Mouse (Mus musculus): ENCODE measurements around the gene Ampd2. TPM values are rescaled to one million over a fixed set of nuclear protein-coding genes. Genes with fewer than 3 reads are reported as not detected.

Gene Ampd2
- polyA plus RNA-seq, 1 experiment from 2014 or later, result 41.6 TPM

DNA sequence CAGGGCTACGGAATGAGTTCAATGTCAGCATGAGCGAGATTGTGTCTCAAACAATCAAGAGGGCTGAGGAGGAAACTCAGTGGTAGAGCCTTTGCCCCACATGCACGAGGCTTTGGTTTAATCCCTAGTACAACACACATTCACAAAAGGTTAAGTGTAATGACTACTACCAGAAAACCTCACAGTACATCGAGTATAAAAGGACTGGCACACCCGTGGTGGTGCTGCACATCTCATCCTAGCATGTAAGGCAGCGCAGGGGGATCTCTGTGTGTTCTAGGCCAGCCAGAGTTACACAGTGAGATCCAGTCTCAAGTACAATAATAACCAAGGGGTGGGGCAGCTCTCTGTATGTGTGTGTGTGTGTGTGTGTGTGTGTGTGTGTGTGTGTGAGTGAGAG is 31.0 kb upstream of the Ampd2 start:
- no peak overlapping the region for H3K4me3 ChIP-seq
- WGBS, result 90% methylated on average over 6 of the region's 6 CpGs

GRCm38 (mm10) chr3:108113591-108114289 is 27.3 kb upstream of the Ampd2 start:
- 87% methylated on average over 7 of the region's 7 CpGs for WGBS
- Histone ChIP-seq H3K27me3 (replicated peaks) (no peaks in the 10 kb centered on the region), H3K9me3 (replicated peaks) (no peaks in the 10 kb centered on the region), H3K9ac (no peak overlapping the region), H3K27ac (ENCODE audit: poor library complexity, severe bottlenecking) (no peak overlapping the region), H3K36me3 (peaks cover 69% of the 10 kb centered on the region), H3K4me3 (no peak overlapping the region), H3K4me2 (no peak overlapping the region), H3K4me1 (replicated peaks) (0 out of 2 replicates have a peak, but pooled peaks cover 5% of the 10 kb centered on the region)
- no peak for ATAC-seq (ENCODE audit: insufficient number of reproducible peaks, low FRiP score)

More for the DNA sequence above, 31.0 kb upstream of the Ampd2 start:
- no peak for ATAC-seq (ENCODE audit: insufficient number of reproducible peaks, low FRiP score)
- Histone ChIP-seq H3K9ac (no peak overlapping the region), H3K4me1 (replicated peaks) (peaks cover 7% of the 10 kb centered on the region), H3K9me3 (replicated peaks) (no peaks in the 10 kb centered on the region), H3K27me3 (replicated peaks) (no peaks in the 10 kb centered on the region), H3K4me2 (no peak overlapping the region), H3K27ac (ENCODE audit: poor library complexity, severe bottlenecking) (no peak overlapping the region), H3K36me3 (peaks cover 67% of the 10 kb centered on the region)

GRCm38 (mm10) chr3:108112666-108113065 is 26.2 kb upstream of the Ampd2 start:
- no peaks in the 10 kb centered on the region for H3K27me3 ChIP-seq (replicated peaks)
- ATAC-seq (ENCODE audit: insufficient number of reproducible peaks, low FRiP score), result no peak

DNA sequence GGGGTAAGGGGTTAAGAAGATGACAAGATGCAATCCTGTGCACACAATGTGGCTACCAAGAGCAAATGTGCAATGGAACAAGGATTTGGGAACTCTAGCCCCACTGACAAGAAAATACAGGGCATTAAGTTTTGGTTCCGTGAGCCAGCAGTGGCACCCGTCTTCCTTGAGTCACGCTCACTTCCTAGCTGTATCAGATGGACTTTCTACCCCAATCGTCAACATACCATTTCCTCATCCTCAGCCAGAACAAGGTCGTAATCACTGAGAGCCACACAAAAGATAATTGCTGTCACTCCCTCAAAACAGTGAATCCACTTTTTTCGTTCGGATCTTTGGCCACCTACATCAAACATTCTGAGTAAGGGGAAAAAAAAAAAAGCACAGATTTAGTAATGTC is 25.8 kb upstream of the Ampd2 start:
- H3K9me3 ChIP-seq (replicated peaks), result no peaks in the 10 kb centered on the region
- no peak overlapping the region for H3K4me2 ChIP-seq
- no peak overlapping the region for H3K27ac ChIP-seq (ENCODE audit: poor library complexity, severe bottlenecking)
- H3K4me1 ChIP-seq (replicated peaks), result 0 out of 2 replicates have a peak, but pooled peaks cover 5% of the 10 kb centered on the region
- no peak overlapping the region for H3K4me3 ChIP-seq
- no peak overlapping the region for H3K9ac ChIP-seq
- no peak for ATAC-seq (ENCODE audit: insufficient number of reproducible peaks, low FRiP score)
- no peaks in the 10 kb centered on the region for H3K27me3 ChIP-seq (replicated peaks)
- 67% methylated on average over 7 of the region's 7 CpGs for WGBS
- H3K36me3 ChIP-seq, result peaks cover 66% of the 10 kb centered on the region

More at GRCm38 (mm10) chr3:108112666-108113065, 26.2 kb upstream of the Ampd2 start:
- Histone ChIP-seq H3K4me3 (no peak overlapping the region), H3K36me3 (peaks cover 68% of the 10 kb centered on the region), H3K9ac (no peak overlapping the region), H3K4me2 (no peak overlapping the region), H3K27ac (ENCODE audit: poor library complexity, severe bottlenecking) (no peak overlapping the region), H3K9me3 (replicated peaks) (no peaks in the 10 kb centered on the region), H3K4me1 (replicated peaks) (0 out of 2 replicates have a peak, but pooled peaks cover 5% of the 10 kb centered on the region)
- 77% methylated on average over 4 of the region's 4 CpGs for WGBS

GRCm38 (mm10) chr3:108111320-108111719 is 24.9 kb upstream of the Ampd2 start:
- Histone ChIP-seq H3K9ac (no peak overlapping the region), H3K36me3 (peaks cover 62% of the 10 kb centered on the region), H3K4me1 (replicated peaks) (peaks cover 6% of the 10 kb centered on the region), H3K4me2 (no peak overlapping the region), H3K27ac (ENCODE audit: poor library complexity, severe bottlenecking) (no peak overlapping the region), H3K9me3 (replicated peaks) (no peaks in the 10 kb centered on the region), H3K27me3 (replicated peaks) (no peaks in the 10 kb centered on the region), H3K4me3 (no peak overlapping the region)
- WGBS, result 83% methylated on average over 5 of the region's 5 CpGs
- no peak for ATAC-seq (ENCODE audit: insufficient number of reproducible peaks, low FRiP score)

- H3K9ac ChIP-seq, result no peak overlapping the region
- H3K4me1 ChIP-seq (replicated peaks), result peaks cover 24% of the 10 kb centered on the region
- peak; percentile 86 for ATAC-seq (ENCODE audit: insufficient number of reproducible peaks, low FRiP score)
- no peak overlapping the region for H3K4me3 ChIP-seq
- peaks cover 24% of the 10 kb centered on the region for H3K36me3 ChIP-seq
- no peaks in the 10 kb centered on the region for H3K27me3 ChIP-seq (replicated peaks)
- WGBS, result 6% methylated on average over 3 of the region's 3 CpGs
- H3K27ac ChIP-seq (ENCODE audit: poor library complexity, severe bottlenecking), result peak overlapping the region; percentile 27
- no peak overlapping the region for H3K4me2 ChIP-seq
- H3K9me3 ChIP-seq (replicated peaks), result no peaks in the 10 kb centered on the region
Measured at GRCm38 (mm10) chr3:108105281-108105680, 18.8 kb upstream of the Ampd2 start.

GRCm38 (mm10) chr3:108102075-108102474 is 15.6 kb upstream of the Ampd2 start:
- no peak for ATAC-seq (ENCODE audit: insufficient number of reproducible peaks, low FRiP score)
- Histone ChIP-seq H3K9ac (no peak overlapping the region), H3K4me1 (replicated peaks) (peaks cover 24% of the 10 kb centered on the region), H3K9me3 (replicated peaks) (no peaks in the 10 kb centered on the region), H3K4me3 (no peak overlapping the region), H3K4me2 (no peak overlapping the region), H3K27ac (ENCODE audit: poor library complexity, severe bottlenecking) (no peak overlapping the region), H3K36me3 (no peaks in the 10 kb centered on the region), H3K27me3 (replicated peaks) (no peaks in the 10 kb centered on the region)
- 90% methylated on average over 6 of the region's 6 CpGs for WGBS

DNA sequence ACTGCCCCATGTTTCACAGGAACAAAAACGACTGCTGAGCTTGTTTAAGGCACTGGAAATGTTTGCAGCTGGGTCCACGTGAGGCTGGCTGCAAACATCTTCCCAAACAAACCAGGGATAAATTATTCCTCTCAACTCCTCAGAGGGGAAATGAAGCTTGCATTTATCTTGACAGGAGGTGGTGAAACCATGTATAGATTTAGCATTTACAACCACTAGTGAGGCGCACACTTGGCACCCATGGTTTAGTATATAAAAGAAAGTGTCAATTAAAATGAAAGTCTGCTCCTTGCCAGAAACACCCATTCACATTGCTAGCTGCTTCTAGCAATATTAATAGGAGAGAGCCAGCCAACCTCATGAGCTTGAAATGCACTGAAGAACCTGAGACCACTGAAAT is 15.1 kb upstream of the Ampd2 start:
- 52% methylated on average over 3 of the region's 3 CpGs for WGBS
- no peaks in the 10 kb centered on the region for H3K9me3 ChIP-seq (replicated peaks)
- H3K4me2 ChIP-seq, result no peak overlapping the region
- peaks cover 25% of the 10 kb centered on the region for H3K4me1 ChIP-seq (replicated peaks)
- H3K4me3 ChIP-seq, result no peak overlapping the region
- no peaks in the 10 kb centered on the region for H3K36me3 ChIP-seq
- H3K27ac ChIP-seq (ENCODE audit: poor library complexity, severe bottlenecking), result no peak overlapping the region
- no peak for ATAC-seq (ENCODE audit: insufficient number of reproducible peaks, low FRiP score)
- H3K9ac ChIP-seq, result peak overlapping the region; percentile 28; the same call in 1 of the 2 replicates
- H3K27me3 ChIP-seq (replicated peaks), result no peaks in the 10 kb centered on the region

DNA sequence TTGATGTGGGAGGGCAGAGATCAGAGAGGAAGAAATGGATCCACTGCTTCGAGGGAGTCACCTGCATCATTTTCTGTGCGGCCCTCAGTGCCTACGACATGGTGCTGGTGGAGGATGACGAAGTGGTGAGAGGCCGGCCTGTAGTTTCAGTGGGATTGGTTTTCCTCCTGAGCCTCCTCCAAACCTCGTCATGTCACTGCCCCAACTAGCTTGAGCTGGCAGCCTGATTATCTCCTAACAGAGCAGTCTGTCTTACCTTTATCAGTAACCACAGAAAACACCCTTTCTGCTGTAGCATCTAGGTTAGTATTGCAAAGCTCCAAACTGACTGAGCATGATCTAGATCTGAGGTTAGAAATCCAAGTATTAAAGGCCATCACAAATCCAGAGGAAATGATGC is 11.9 kb upstream of the Ampd2 start:
- Histone ChIP-seq H3K9me3 (replicated peaks) (no peaks in the 10 kb centered on the region), H3K4me3 (no peak overlapping the region), H3K4me1 (replicated peaks) (peaks cover 23% of the 10 kb centered on the region), H3K9ac (no peak overlapping the region), H3K36me3 (no peaks in the 10 kb centered on the region), H3K27ac (ENCODE audit: poor library complexity, severe bottlenecking) (peak overlapping the region; percentile 25; the same call in 1 of the 2 replicates), H3K27me3 (replicated peaks) (no peaks in the 10 kb centered on the region), H3K4me2 (no peak overlapping the region)
- 46% methylated on average over 6 of the region's 6 CpGs for WGBS
- ATAC-seq (ENCODE audit: insufficient number of reproducible peaks, low FRiP score), result peak; percentile 77

- 87% methylated on average over 8 of the region's 8 CpGs for WGBS
- H3K4me1 ChIP-seq (replicated peaks), result peaks cover 23% of the 10 kb centered on the region
- H3K9ac ChIP-seq, result no peak overlapping the region
- no peak overlapping the region for H3K4me2 ChIP-seq
- no peaks in the 10 kb centered on the region for H3K36me3 ChIP-seq
- H3K27me3 ChIP-seq (replicated peaks), result no peaks in the 10 kb centered on the region
- H3K9me3 ChIP-seq (replicated peaks), result no peaks in the 10 kb centered on the region
- ATAC-seq (ENCODE audit: insufficient number of reproducible peaks, low FRiP score), result no peak
- H3K27ac ChIP-seq (ENCODE audit: poor library complexity, severe bottlenecking), result peak overlapping the region; percentile 25; the same call in 1 of the 2 replicates
- no peak overlapping the region for H3K4me3 ChIP-seq
Measured at GRCm38 (mm10) chr3:108097656-108098055, 11.2 kb upstream of the Ampd2 start.

- no peaks in the 10 kb centered on the region for H3K9me3 ChIP-seq (replicated peaks)
- H3K36me3 ChIP-seq, result no peaks in the 10 kb centered on the region
- 48% methylated on average over 10 of the region's 10 CpGs for WGBS
- peaks cover 22% of the 10 kb centered on the region for H3K4me1 ChIP-seq (replicated peaks)
- H3K9ac ChIP-seq, result no peak overlapping the region
- H3K27me3 ChIP-seq (replicated peaks), result no peaks in the 10 kb centered on the region
- H3K4me3 ChIP-seq, result no peak overlapping the region
- peak overlapping the region; percentile 75 for H3K27ac ChIP-seq (ENCODE audit: poor library complexity, severe bottlenecking)
- H3K4me2 ChIP-seq, result 0 out of 2 replicates have a peak overlapping the region, but pooled peaks have one; percentile 1
- peak; percentile 82 for ATAC-seq (ENCODE audit: insufficient number of reproducible peaks, low FRiP score)
Measured at GRCm38 (mm10) chr3:108096726-108097125, 10.3 kb upstream of the Ampd2 start.

All from heart, embryonic 12.5 days (tissue).